Mouse (Mus musculus) brain, embryonic 14.5 days (tissue): Measurements from ENCODE around the gene Pde10a. TPM values are rescaled to one million over a fixed set of nuclear protein-coding genes. Genes with fewer than 3 reads are reported as not detected.

Experiments
- DNase-seq: peaks from one replicate; pipeline ENCODE4 v3.0.0-alpha.2; 2011; ENCODE audit warnings: low read depth
- CTCF ChIP-seq: fragments of 200-500 bp; IDR thresholded peaks from 2 replicates; pipeline ENCODE4 v1.5.1; 2012; ENCODE audit warnings: inconsistent platforms, mild to moderate bottlenecking, moderate library complexity, borderline replicate concordance; ENCODE audit not compliant: insufficient read depth, insufficient read length; ENCODE audit errors: extremely low read depth
- POLR2A ChIP-seq: fragments of 200-500 bp; IDR thresholded peaks from 2 replicates; pipeline ENCODE4 v1.6.1; 2012; ENCODE audit warnings: mild to moderate bottlenecking, inconsistent platforms, borderline replicate concordance; ENCODE audit not compliant: poor library complexity, insufficient read depth, insufficient read length, severe bottlenecking; ENCODE audit errors: extremely low read depth
- polyA plus RNA-seq: library from polyadenylated mRNA; depleted of rRNA; stranded (reverse); fragments of >200 nt; gene quantifications from 2 replicates; pipeline ENCODE4 v1.2.3, GENCODE M21; 2012

The Pde10a gene
- polyA plus RNA-seq, 1 experiment: 33.0 TPM

DNA sequence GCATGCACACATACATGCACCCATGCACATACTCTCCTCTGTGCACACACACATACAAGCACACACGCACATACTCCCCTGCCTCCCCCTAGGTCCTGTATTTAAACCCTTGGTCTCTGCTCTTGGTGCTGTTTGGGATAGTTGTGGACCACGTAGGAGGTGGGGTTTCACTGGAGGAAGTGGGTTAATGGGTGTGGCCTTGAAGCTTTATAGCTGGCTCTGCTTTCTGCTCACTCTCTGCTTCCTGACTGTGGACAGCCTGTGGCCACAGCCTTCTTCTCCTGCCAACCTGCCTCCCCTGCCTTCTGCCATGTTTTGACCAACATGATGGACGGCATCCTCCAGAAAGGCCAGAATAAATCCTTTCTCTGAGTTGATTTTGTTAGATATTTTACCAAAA, 81.5 kb downstream of the Pde10a start:
- DNase-seq: no peak
- TF ChIP-seq POLR2A (no peak), CTCF (no peak)

GRCm38 (mm10) chr17:8611916-8612315, 86.7 kb downstream of the Pde10a start:
- DNase-seq: no peak
- TF ChIP-seq CTCF (no peak), POLR2A (no peak)

- peak; percentile 91 for DNase-seq
Observed at GRCm38 (mm10) chr17:8613882-8614551, 88.8 kb downstream of the Pde10a start.

GRCm38 (mm10) chr17:8620346-8620745, 95.2 kb downstream of the Pde10a start:
- DNase-seq: no peak
- TF ChIP-seq POLR2A: no peak
- no peak for TF ChIP-seq CTCF

More at GRCm38 (mm10) chr17:8613882-8614551, 88.8 kb downstream of the Pde10a start:
- TF ChIP-seq CTCF (peak; percentile 85; the same call in 1 of the 2 replicates), POLR2A (no peak)

- TF ChIP-seq CTCF: no peak
- no peak for TF ChIP-seq POLR2A
- peak; percentile 54 for DNase-seq
Observed at GRCm38 (mm10) chr17:8621105-8621504, 95.9 kb downstream of the Pde10a start.

- DNase-seq: no peak
- TF ChIP-seq POLR2A (no peak), CTCF (no peak)
Observed at GRCm38 (mm10) chr17:8621906-8622305, 96.7 kb downstream of the Pde10a start.

DNA sequence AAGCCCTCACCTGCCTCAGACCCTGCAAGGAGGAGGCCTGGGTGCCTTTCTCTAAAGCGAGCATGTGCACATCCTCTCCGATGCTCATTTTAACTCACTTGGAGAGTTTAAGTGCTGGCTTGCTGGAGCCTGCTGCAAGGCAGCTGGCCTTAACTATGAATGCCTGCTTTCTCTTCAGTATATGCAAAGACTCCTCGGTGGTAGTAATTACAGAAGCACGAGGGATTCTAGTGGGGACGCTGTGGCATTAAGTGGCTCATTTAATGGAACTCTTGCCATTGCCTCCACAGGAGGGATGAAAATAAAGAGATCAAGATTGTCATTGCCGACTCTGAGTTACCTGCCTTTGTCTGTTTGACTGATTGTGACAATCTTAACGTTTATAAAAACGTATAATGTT, 101.2 kb downstream of the Pde10a start:
- peak; percentile 68 for DNase-seq

GRCm38 (mm10) chr17:8631701-8632100, 106.5 kb downstream of the Pde10a start:
- DNase-seq: no peak
- TF ChIP-seq CTCF: no peak
- no peak for TF ChIP-seq POLR2A

More for the DNA sequence above, 101.2 kb downstream of the Pde10a start:
- TF ChIP-seq POLR2A (no peak), CTCF (no peak)

DNA sequence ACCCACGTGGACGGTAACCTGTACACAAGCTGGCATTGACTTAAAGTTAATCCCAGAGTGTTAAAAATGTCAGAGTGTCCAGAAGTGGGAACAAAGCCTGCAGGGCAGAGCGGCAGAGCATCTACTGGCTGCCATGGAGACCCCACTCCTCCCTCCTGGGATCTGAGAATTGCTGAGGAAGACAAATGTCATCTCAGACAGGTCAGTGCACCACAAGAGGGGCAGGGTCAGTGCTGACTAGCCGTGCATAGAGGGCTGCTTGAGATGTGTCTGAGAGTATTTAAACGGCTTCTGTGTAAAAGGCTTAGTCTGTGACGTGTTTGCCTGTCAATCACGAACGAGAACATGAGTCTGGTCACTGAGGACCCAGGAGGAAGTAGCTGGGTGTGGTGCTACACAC, 108.4 kb downstream of the Pde10a start:
- no peak for DNase-seq
- no peak for TF ChIP-seq POLR2A
- TF ChIP-seq CTCF: no peak

GRCm38 (mm10) chr17:8634476-8634875, 109.3 kb downstream of the Pde10a start:
- no peak for TF ChIP-seq POLR2A
- no peak for TF ChIP-seq CTCF
- no peak for DNase-seq

- no peak for DNase-seq
- TF ChIP-seq CTCF (no peak), POLR2A (no peak)
Observed at GRCm38 (mm10) chr17:8636231-8636630, 111.1 kb downstream of the Pde10a start.

GRCm38 (mm10) chr17:8636691-8637090, 111.5 kb downstream of the Pde10a start:
- no peak for TF ChIP-seq POLR2A
- TF ChIP-seq CTCF: no peak
- no peak for DNase-seq
